Mouse (Mus musculus): ENCODE results near the gene Pofut1. TPM values are rescaled to one million over a fixed set of nuclear protein-coding genes. Genes with fewer than 3 reads are reported as not detected.

Pofut1 gene
- polyA plus RNA-seq (2017; shearing (Covaris generic)): 22.2 TPM

GRCm38 (mm10) chr2:153241250-153242014 is at the start of gene Pofut1, which contains the start of gene Plagl2:
TSS of gene Pofut1 (plus strand) at chr2:153241533.
TSS of gene Plagl2 (minus strand) at chr2:153241426.

GRCm38 (mm10) chr2:153224946-153225594 is 16.3 kb upstream of the Pofut1 start, which contains the start of gene Tspyl3:
TSS of gene Tspyl3 (minus strand) at chr2:153225441.

GRCm38 (mm10) chr2:153290938-153291928 is 49.9 kb downstream of the Pofut1 start, which contains the start of gene Kif3b:
TSS of gene Kif3b (plus strand) at chr2:153291413.

Other genes starting within 250 kb of the Pofut1 start
- 171 TPM for gene Pdrg1, start 226.1 kb upstream of the Pofut1 start, polyA plus RNA-seq (2017; shearing (Covaris generic))
- gene Xkr7, start 209.7 kb upstream of the Pofut1 start, polyA plus RNA-seq (2017; shearing (Covaris generic)): not detected
- gene Ccm2l, start 175.6 kb upstream of the Pofut1 start, polyA plus RNA-seq (2017; shearing (Covaris generic)): not detected
- gene Hck, start 133.1 kb upstream of the Pofut1 start, polyA plus RNA-seq (2017; shearing (Covaris generic)): 1.0 TPM
- 53.7 TPM for gene Tm9sf4, start 80.2 kb upstream of the Pofut1 start, polyA plus RNA-seq (2017; shearing (Covaris generic))
- gene Tspyl3, start 16.1 kb upstream of the Pofut1 start, polyA plus RNA-seq (2017; shearing (Covaris generic)): 39.7 TPM
- 21.4 TPM for gene Plagl2, start 107 bp upstream of the Pofut1 start, polyA plus RNA-seq (2017; shearing (Covaris generic))
- gene Kif3b, start 49.9 kb downstream of the Pofut1 start, polyA plus RNA-seq (2017; shearing (Covaris generic)): 24.1 TPM
- 67.2 TPM for gene Asxl1, start 104.3 kb downstream of the Pofut1 start, polyA plus RNA-seq (2017; shearing (Covaris generic))

All from CD4-positive, CD25-positive, alpha-beta regulatory T cell (primary cell).